Mouse (Mus musculus): ENCODE measurements around the gene Hint1. TPM values are rescaled to one million over a fixed set of nuclear protein-coding genes. Genes with fewer than 3 reads are reported as not detected.

Gene Hint1
- total RNA-seq, 2 experiments from 2014 or later: 303 to 309 TPM

DNA sequence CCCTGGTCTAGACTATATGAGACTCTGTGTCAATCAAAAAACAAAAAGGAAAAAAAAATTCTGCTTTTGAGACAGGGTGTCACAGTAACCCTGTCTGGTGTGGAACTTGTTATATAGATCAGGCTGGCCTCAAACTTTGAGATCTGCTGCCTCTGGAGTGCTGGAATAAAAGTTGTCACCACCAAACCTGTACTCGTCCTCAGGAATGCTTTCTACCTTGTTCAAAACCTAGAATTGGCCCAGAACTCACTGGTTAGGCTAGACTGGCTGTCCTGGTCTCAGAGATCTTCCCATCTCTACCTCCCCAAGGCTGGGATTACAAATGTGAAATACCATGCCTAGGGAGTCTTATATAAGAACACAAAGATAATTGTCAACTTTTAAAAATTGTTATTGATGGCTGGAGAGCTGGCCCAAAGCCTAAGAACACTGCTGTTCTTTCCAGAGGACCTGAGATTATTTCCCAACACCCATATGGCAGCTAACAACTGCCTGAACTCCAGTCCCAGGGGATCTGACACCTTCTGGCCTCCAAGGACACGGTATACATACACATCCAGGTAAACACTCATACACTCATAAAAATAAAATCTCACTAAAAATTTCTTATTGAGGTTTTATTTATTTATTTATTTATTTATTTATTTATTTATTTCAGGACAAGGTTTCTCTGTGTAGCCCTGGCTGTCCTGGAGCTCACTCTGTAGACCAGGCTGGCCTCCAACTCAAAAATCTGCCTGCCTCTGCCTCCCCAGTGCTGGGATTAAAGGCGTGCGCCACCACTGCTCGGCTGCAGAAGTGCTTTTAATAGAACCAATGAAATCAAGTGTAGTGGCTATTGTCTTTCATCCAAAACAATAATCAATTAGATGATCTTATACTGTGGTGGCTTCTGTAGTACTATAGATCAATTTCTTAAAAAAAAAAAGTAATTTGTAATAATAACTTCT, 4.4 kb upstream of the Hint1 start:
- DNase-seq: peak in 1 of 2 experiments; percentile 22

GRCm38 (mm10) chr11:54862621-54863520, 3.3 kb upstream of the Hint1 start:
- DNase-seq: peak; percentile 50 to 79

- peak in 1 of 2 experiments; percentile 21 for DNase-seq
Observed at GRCm38 (mm10) chr11:54865330-54866085, 675 bp upstream of the Hint1 start.

DNA sequence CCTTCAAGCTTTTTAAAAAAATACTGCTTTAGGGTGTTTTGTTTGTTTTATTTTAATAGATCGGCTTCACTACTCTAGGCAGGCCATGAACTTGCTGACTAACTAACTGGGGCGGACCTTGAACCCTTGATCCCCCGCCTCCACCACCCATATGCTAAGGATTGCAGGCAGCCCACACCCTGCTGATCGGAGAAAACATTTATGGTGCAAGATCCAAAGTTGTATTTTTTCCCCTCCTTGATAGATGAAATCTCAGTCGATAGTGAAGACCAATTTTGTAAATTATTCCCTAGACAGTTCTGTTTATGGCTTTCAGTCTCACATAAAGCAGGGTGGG, 834 bp downstream of the Hint1 start:
- no peak for DNase-seq

GRCm38 (mm10) chr11:54867903-54868434, 1.8 kb downstream of the Hint1 start:
- no peak for DNase-seq

GRCm38 (mm10) chr11:54868445-54868844, 2.3 kb downstream of the Hint1 start:
- no peak for DNase-seq

- no peak for DNase-seq
Observed at GRCm38 (mm10) chr11:54869318-54869717, 3.1 kb downstream of the Hint1 start.

DNA sequence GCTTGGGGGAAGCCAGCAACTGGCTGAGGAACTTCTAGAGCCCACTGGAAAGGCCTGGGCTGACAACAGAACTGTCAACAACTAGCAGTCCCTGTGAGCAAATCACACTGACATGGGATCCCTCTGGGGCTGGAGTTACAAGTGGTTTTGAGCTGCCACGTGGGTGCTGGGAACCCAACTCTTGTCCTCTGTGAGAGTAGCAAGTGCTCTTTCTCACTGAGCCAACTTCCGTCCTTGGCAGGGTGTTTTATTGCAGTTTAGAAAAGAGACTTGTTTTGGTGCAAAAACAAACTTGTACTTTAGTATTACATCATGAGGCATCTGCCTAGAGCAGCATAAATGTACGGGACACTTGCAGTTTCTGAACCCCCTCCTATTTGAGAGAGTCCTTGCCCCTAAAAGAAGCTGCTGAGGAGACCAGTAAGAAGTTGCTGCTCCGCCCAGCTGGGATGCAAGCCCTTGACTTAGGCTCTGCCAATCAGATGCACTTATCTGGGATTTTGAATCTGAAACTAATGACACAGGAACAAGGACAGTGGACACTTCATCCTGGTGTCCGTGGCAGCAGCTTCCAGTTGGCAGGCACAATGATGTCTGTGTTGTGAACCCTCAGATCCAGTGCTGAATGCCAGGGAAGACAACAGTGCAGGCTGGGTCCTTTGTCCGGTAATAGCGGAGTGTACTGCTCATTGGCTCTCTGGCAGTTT, 5.8 kb downstream of the Hint1 start:
- peak; percentile 22 to 28 for DNase-seq

DNA sequence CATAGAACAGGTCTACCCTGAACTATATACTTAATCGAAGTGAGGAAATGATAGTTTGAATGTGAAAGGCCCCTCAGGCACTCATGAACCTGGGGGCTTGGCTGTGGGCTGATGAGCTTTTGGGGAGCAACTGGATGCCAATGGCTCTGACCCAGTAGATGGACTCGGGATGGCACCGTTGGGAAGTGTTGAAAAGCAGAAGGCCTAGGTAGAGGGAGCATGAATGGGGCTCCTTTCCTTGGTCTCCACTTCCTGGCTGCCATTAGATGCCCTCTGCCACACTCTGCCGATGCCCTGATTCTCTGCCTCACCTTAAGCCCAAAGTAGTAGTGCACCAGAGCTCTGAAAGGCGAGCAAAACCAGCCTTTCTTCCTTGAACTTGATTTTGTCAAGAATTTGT, 9.8 kb downstream of the Hint1 start:
- no peak for DNase-seq

DNA sequence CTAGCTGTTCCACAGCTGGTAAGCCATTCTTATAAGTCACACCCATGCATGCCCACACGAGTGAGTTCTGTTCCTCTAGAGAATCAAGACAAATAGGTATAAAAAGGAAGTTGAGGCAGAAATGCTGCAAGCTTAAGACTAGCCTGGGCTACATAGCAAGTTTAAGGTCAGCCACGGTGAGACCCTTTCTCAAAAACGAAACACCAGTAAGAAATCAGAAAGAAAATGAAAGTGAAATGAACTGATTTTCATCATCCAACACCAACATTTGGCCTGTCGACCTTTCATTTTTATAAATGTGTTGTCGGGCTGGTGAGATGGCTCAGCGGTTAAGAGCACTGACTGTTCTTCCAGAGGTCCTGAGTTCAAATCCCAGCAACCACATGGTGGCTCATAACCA, 12.7 kb downstream of the Hint1 start:
- no peak for DNase-seq

- peak; percentile 85 to 87 for DNase-seq
Observed at GRCm38 (mm10) chr11:54879434-54879833, 13.3 kb downstream of the Hint1 start.

DNA sequence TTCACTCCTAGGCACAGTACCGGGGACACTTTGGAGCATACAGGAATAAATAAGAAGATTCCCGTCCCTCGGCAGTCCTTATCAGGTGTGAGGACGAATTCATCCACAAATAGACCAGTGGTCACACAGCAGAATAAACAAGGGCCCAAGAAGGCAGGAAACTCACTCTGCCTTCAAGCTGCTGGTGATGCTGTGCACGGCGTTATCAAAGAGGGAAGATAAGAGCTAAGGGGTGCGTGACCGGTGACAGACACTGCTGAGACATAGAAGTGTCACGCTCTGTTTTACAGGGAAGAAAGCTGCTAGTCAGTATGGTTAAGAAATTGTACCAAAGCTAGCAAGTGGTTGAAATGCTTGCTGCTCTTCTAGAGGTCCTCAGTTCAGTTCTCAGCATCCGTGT, 13.7 kb downstream of the Hint1 start:
- DNase-seq: peak; percentile 45 to 56

GRCm38 (mm10) chr11:54881051-54881474, 14.9 kb downstream of the Hint1 start:
- peak; percentile 62 to 66 for DNase-seq

DNA sequence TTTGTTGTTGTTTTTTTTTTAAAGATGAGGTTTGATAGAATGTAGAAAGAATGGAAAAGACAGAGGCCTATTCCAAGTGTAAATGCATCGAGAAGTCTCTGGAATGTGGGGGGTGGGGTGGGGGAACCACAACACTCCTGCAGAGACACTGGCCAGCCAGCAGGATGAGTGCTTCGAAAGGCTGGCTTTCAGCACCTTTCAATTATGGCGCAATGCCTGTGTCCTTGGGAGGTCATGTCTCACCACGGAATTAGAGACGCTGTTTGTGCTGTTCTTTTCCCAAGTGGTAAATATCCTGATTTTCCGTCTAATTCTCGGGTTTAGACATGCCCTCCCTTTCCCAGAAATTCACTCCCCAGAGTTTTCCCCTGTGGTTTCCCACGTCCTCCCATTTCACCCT, 16.5 kb downstream of the Hint1 start:
- DNase-seq: peak; percentile 87 to 89

- DNase-seq: peak; percentile 27 to 47
Observed at GRCm38 (mm10) chr11:54884197-54884828, 18.1 kb downstream of the Hint1 start.

DNA sequence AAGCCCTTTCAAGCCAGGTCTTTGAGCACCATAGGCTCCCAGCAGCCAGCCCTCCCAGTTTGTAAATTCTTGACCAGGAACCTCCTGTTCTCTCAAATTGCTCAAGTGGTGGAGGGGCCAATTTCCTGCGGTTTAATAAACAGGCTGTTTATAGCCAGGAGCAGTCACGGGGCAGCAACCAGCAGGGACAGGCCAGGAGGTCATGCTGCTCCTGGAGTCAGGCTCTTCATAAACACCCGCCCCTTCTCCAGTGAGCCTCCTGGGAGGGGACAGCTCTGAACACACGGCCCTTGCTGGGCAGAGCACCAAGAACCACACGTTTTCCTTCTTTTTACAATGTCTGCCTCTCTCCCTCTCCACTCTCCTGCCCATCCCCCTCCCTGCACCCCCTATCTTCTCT, 18.8 kb downstream of the Hint1 start:
- peak; percentile 85 to 94 for DNase-seq

GRCm38 (mm10) chr11:54885406-54885805, 19.2 kb downstream of the Hint1 start:
- DNase-seq: no peak

- peak in 1 of 2 experiments; percentile 63 for DNase-seq
Observed at GRCm38 (mm10) chr11:54887927-54888326, 21.7 kb downstream of the Hint1 start.

DNA sequence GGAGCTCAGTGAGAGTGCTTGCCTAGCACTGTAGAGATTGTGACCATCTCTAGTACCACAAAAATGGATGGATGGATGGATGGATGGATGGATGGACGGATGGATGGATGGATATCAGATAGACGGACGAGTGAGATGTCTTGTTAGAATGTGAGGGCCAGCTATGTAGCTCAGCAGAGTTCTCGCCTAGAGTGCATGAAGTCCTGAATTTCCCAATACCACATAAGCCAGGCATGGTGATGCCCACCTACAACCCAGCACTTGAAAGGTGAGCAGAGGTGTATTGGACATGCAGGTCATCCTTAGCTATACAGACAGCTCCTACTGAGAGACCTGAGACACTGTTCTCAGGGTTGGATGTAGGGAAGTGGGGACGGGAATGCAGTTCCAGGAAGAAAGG, 25.2 kb downstream of the Hint1 start:
- DNase-seq: no peak

DNA sequence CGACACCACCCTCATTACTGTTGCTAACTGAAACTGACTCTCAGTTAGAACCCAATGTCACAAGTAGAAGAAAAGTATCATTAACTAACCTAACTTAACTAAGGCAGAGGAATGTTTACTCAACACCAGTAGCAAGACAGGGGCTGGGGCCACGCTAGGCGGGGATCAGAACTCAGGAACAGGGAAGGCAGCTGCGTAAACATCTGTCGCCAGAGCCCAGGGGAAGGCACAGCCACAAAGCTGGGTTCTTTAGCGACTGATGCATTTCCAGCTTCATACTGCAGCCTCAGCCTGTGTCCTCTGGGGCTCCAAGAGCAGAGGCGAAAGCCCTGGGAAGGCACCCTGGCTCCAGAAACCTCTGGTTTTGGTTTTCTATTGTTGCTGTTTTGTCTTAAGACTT, 25.9 kb downstream of the Hint1 start:
- DNase-seq: no peak

DNA sequence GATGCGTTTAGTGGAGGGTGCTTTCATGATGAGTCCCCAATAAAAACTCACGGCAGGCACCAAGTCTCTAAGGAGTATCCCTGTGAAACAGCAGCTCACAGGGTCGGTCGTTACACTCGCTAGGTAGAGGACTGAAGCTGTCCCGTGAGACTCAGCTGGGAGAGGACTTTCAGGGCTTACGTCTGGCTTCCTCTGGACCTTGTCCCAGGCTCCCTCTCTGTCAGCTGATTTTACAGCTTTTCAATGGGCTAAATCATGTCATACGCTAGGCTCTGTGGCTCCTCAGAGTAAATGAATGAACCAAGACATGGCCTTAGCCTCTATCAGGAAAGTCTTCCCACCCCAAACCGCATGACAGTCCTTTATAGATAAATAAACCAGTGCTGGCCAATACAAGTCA, 28.4 kb downstream of the Hint1 start:
- no peak for DNase-seq

All from heart, adult 18-20 months (tissue).